Mouse (Mus musculus) lung, adult 2 months (tissue): ENCODE measurements around the gene Tmem87b.

Source experiments
- CTCF ChIP-seq: fragments of 200-500 bp; IDR thresholded peaks from 2 replicates; pipeline ENCODE4 v1.5.1; 2011; ENCODE audit warnings: mild to moderate bottlenecking, low read length, control low read depth; ENCODE audit not compliant: insufficient read depth
- POLR2A ChIP-seq: fragments of 200-500 bp; IDR thresholded peaks from 2 replicates; pipeline ENCODE4 v1.6.1; 2011; ENCODE audit warnings: low read depth, mild to moderate bottlenecking, control low read depth, low read length, borderline replicate concordance; ENCODE audit errors: extremely low read depth

- no peak for TF ChIP-seq CTCF
- TF ChIP-seq POLR2A, result no peak
Measured at GRCm38 (mm10) chr2:128787805-128788204, 30.1 kb upstream of the Tmem87b start.
